Mouse (Mus musculus) neutrophil, adult 5-6 weeks (primary cell): ENCODE data around the gene Riok2. TPM values are rescaled to one million over a fixed set of nuclear protein-coding genes. Genes with fewer than 3 reads are reported as not detected.

Experiments used
- ATAC-seq: fragments of 151-379, 151-347 bp; 2 replicates; pipeline ENCODE4 v1.8.0; 2017; ENCODE audit warnings: mild to moderate bottlenecking, moderate TSS enrichment; ENCODE audit not compliant: insufficient number of reproducible peaks, poor library complexity, low FRiP score, severe bottlenecking; ENCODE audit errors: extremely low read depth
- total RNA-seq: library from RNA; stranded (forward); fragments of 200-1000 nt; gene quantifications from 2 replicates; pipeline ENCODE4 v1.2.3, GENCODE M21; 2017

Riok2 gene
- total RNA-seq, 1 experiment from 2014 or later: 29.6 TPM

GRCm38 (mm10) chr17:17404811-17405544, 30.9 kb downstream of the Riok2 start:
- no peak for ATAC-seq

DNA sequence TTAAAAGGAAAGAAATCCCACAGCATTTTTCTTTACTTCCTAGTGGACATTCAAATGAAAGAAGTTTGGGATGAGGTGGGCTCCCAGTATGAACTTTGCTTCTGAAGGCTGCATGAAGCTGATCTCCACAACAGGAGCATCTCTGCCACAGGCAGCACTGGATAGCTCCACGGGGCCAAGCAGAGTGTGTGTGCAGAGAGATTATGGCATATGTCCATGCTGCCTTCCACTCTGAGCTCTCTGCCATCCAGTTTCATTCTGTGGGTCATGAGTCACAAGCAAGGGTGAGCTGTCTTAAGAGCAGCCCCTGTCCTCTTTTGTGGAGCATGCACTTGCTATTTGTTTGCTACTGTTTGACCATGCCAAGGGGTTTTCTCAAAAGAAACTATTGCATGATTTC, 31.5 kb downstream of the Riok2 start:
- no peak for ATAC-seq

DNA sequence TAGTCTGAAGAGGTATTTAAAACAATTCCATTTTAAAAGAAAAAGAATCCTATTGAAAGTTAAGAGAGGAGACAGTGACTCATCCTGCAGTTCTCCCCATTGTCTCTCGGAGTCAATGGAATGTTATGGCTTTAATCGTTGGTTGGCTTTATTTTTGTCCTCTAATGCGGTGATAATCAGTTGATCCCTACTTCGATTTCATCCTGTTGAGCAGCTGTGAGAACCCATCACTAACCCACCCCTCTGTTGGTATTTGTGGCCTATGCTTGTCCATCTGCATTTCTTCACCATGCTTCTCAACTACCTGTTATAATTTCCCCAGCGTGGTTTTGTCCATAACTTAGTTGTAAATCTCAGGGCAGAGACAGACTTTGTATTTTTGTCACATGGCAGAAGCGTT, 34.0 kb downstream of the Riok2 start:
- no peak for ATAC-seq

DNA sequence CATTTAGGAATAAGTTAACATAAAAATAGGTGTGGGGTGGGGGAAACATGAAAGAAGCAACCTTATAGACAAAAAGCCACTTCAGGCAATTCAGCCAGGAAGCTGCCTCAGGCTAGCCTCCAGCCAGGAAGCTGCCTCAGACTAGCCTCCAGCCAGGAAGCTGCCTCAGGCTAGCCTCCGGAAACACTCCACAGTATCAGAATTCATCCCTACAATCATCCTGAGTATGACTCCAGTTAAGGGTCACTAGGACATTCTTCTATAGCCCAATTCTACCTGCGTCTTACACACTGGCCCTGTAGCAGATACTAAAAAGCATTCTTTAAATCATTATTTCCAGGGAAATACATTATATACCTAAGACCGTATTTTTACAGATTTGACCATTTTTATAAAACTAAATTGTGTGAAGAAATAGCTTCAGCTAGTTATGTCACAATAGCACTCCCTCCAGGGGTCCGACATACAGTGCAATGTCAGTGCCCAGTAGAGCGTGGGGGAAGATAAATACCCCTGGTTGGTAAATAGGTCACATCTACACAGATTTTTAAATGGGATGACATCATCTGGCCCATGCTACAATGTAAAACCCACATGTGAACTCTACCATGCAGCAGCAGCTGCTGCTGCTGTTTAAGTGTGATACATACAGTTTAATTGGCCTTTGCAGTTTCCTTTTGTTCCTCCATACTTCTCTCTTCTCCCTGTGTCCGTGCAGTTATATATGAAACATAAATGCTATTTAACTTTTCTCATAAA, 34.8 kb downstream of the Riok2 start:
- ATAC-seq: no peak

DNA sequence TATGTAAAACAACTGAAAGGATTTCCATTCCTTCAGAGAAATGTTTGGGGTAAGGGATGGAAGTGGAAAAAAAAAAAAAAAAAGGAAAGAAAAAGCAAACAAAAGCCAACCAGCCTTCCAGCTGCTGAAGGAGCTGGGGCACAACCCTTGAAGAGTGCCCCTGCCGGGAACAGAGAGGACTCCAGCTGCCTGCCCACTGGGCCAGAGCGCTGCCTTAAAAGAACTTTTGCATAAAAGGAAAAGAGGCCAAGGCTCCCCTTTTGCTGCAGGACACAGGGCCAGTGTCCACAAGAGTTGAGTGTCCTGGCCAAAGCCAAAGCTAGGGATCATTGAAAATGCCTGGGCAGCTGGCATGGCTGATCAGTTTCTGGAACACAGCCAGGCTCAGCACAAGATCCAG, 35.5 kb downstream of the Riok2 start:
- no peak for ATAC-seq

DNA sequence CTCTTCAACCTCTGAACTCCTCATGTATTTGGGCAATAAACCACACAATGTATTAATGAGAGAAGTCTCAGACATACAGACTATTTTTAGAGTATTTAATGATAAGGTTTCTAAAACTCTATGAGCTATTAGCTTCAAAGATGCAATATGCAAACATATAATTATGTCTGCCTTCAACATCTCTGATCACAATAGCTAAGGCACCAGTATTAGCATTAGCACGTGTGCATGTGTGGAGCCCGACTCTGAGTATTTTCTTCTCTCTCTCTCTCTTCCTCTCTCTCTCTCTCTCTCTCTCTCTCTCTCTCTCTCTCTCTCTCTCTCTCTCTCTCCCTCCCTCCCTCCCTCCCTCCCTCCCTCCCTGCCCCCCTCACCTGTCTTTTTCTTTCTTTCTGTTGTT, 37.3 kb downstream of the Riok2 start:
- ATAC-seq: no peak

DNA sequence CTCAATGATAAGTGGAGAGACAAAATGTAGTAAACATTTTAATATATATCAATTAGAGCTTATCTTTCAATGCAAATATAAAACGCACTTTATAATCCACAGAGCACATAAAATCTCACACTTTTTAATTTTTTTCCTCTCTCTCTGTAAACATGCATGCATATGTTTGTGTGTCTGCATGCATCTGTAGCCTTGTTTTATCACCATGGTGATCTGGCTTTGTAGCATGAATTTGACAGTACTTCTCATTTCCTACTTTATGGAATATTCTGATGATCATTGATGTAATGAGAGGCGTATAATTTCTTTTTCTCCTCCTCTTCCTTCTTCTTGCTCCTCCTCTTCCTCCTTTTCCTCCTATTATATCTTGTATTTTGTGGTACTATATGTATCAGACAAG, 38.1 kb downstream of the Riok2 start:
- ATAC-seq: no peak

- no peak for ATAC-seq
These were observed 40.1 kb downstream of the Riok2 start for GRCm38 (mm10) chr17:17414206-17414605.

DNA sequence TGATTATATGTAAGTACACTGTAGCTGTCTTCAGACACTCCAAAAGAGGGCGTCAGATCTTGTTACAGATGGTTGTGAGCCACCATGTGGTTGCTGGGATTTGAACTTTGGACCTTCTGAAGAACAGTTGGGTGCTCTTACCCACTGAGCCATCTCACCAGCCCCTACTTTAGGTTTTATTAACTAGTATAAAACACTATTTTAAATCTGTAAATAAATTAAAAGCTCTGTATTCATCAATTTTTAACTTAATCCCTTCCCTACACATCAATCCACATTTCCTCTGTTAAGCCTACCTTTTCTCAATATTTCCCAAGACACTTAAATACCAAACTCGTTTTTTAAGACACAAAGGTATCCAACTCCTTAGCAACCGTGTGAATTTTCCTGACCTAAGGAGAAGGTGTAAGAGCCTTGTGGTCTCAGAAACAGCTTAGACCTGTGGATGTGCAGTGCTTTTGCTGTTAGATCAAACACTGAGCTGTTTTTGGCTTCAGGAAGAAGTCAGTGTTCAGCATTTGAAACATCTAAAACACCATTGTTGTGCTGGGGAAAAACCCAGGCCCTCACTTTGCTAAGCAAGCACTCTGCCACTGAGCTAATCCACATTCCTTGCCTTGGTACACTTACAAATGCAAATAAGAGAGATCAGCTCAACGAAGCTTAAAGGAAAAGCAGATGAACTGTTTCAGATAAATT, 50.6 kb downstream of the Riok2 start:
- no peak for ATAC-seq

GRCm38 (mm10) chr17:17425308-17425813, 51.3 kb downstream of the Riok2 start:
- ATAC-seq: no peak

GRCm38 (mm10) chr17:17425906-17426305, 51.8 kb downstream of the Riok2 start:
- ATAC-seq: no peak

- ATAC-seq: no peak
These were observed 54.8 kb downstream of the Riok2 start for GRCm38 (mm10) chr17:17428888-17429287.

DNA sequence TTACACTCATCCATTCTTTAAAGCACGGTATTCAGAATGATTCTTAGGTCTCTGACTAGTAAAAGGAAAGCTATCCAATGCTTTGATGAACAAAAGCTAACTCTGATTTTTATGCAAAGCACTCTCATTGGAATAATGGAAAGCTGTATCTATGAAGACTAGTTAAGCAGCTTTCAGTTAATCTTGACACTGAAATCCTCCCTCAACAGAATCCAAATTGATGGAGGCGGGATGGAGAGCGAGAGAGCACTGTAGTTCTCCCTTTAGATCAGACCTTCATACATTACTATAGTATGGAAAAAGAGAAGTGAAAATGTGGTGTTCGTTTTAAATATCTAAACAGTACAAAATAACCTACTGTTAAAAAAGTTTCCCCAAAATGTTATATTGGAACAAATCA, 59.6 kb downstream of the Riok2 start:
- no peak for ATAC-seq

GRCm38 (mm10) chr17:17438576-17439191, 64.6 kb downstream of the Riok2 start:
- ATAC-seq: no peak

GRCm38 (mm10) chr17:17441876-17442498, 67.9 kb downstream of the Riok2 start:
- no peak for ATAC-seq

DNA sequence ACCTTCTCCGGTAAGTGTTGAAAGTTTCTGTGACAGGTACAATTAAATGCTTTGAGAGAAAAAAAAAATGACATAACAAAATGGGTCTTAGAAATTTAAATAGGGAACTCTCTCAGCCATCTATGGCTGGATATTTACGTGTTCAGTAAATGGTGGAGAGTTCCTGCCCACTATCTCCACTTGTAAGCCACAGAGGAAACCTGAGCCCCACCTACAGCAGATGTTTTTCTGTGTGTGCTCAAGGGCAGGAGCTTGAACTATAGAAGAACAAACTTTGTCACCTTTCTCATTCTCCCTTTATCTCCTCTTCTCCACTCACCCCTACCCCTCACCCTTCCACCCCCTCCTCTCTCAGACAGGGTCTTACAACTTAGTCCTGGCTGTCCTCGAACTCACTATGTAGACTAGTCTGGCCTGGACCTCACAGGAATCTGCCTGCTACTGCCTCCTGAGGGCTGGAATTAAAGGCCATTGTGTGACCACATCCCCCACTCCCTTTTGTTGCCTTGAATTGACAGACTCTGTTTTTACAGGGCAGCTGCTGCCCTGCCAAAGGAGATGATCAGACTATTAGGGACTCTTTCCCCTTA, 70.3 kb downstream of the Riok2 start:
- ATAC-seq: no peak
